Mouse (Mus musculus) megakaryocyte, embryonic 14.5 days (primary cell): ENCODE data around the gene Fcgrt.
"Not testable (repeated sequence)": the region's sequence is repeated elsewhere in the genome, so short reads cannot be mapped to it uniquely, and the experiment has no call there.

Experiments
- FLI1 ChIP-seq: IDR thresholded peaks from 2 replicates; pipeline ENCODE4 v1.6.1; 2012; ENCODE audit warnings: low read length, inconsistent platforms, mixed read lengths
- GATA1 ChIP-seq: IDR thresholded peaks from 3 replicates; pipeline ENCODE4 v1.6.1; 2012; ENCODE audit warnings: mixed read lengths, low read length, inconsistent platforms, borderline replicate concordance

DNA sequence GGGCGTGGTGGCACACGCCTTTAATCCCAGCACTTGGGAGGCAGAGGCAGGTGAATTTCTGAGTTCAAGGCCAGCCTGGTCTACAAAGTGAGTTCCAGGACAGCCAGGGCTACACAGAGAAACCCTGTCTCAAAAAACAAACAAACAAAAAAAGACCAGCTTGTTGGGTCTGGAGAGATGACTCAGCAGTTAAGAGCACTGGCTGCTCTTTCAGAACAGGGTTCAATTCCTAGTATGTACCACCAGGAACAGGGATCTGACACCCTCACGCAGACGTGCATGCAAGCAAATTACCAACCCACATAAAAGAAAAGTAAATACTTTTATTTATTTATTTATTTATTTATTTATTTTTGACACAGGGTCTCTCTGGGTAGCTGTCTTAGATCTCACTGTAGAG is 6.4 kb upstream of the Fcgrt start:
- TF ChIP-seq GATA1, FLI1: not testable (repeated sequence)
